Mouse (Mus musculus) spleen, embryonic (tissue): ENCODE data around the gene Ssu72.

ENCODE experiments used
- CTCF ChIA-PET: fragments of 350-600 bp; sonication (Branson Sonifier 250); formaldehyde crosslinking; loops from one replicate; lab custom pipeline; 2022; lab: Charles Lee

The Ssu72 gene

DNA sequence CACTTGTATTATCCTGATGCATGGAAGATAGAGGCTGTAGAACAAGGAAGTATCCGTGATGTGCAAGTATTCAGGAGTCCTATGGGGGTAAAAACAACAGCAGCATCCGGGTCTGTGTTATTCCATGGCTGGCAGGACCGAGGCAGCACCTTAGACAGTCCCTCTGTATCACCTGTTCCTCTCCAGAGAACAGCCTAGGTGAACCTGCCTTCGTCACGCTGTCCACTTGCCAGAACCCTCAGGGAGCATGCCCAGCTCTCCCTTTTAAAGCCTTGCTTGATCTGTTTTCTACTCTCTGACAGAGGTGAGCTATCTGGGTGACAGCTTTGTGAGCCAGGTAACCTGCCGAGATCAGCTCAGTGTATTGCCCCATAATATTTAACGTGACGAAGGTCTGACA lies 39.9 kb downstream of the Ssu72 start:
- CTCF ChIA-PET = no interaction called here

- CTCF ChIA-PET = no interaction called here
Measured at GRCm38 (mm10) chr4:155745136-155745535, 40.5 kb downstream of the Ssu72 start.

DNA sequence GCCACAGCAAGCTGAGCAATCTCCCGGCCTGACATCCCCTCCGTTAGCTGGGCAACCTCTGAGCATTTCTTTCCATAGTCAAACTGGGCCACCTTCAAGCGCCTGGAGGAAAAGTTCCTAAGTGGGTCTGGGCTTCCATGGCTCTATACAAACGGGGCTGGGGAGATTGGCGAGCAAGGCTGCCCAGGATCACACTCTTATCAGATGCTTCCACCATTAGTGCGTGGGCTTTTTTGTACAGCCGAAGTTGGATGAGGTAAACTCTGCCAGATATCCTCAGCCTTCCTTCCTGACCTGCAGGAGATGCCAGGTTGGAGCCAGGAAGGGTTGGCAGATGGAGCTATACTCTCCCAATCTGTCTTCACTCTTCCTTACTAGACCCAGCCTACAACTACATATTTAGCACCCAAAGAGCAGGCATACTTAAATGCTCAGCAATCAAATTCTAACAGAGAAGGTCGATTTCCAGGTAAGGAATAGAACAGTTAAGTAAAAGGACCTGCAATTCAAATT lies 41.5 kb downstream of the Ssu72 start:
- CTCF ChIA-PET = no interaction called here

DNA sequence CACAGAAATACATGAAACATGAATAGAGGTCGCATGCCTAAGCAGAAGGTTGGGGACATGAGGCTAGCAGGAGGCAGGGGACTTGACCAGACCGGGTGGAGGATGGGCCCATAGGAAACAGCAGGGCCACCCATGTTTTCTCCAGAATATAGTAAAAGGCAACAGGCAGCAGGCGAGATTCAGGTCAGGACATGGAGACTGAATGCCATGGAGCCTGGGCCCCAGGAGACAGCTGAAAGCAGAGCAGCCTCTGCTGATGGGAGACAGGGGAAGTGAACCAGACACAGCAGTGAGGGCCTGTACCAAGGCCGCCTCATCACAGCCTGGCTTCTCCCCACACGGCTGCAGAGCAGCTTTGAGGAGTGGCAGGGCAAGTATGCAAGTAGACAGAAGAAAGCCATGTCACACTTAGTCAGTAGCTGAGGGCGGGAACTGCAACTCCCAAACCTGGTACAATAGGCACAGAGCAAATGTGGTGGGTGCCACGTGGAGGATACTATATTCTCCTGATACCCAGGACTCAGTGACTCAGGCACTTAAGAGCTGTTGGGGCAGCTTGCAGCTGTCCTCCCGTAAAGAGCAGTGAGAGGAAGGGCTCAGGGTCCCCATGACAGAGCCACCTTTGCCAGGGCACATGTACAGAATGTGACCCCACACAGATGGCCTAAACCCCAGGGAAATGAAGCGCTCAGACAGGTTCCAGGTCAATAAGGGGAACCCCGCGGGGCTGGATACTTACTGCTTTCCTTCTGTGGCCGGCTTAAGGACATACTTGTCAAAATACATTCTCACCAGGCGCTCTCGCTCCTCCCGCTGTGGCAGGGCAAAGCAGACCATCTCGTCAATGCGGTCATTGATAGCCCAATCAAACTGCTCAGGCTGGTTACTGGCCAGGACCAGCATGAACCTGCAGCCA lies 42.2 kb downstream of the Ssu72 start:
- CTCF ChIA-PET = no interaction called here

- CTCF ChIA-PET = no interaction called here
Measured at GRCm38 (mm10) chr4:155757011-155757410, 52.4 kb downstream of the Ssu72 start.

- CTCF ChIA-PET = no interaction called here
Measured at GRCm38 (mm10) chr4:155759862-155760612, 55.4 kb downstream of the Ssu72 start.

DNA sequence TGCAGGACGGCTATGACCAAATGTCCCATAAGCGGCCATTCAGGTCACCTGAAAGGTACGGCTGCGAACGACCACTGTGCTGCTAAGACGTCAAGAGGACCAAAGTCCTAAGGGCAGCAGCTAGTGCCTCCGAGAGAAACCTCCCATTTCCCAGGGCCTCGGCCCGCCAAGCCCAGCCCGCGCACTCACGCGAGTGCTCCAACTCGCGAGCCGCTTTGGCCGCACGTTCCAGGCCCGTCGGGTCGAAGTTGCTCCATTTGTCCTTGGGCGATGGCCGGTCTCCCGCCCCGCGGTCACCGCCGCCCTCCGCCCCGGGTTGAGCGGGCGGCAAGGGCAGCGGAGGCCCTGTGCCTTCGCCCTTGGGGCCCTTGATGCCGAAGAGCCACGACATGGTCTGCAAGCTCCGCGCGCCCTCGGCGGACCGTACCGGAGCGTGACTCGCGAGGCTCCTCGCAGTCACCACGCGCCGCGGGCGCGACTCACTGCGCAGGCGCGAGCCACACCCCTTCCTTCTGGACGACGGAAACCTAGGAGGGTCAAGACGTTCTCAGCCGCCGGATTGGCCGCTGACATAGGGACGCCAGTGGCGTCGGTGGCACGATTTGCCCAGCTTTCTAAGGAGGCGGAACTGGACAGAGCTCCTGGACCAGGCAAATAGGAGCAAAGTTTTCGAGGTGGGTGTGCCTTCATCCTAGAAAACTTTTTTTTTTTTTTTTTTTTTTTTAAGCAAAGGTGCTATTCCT lies 56.2 kb downstream of the Ssu72 start, which contains the start of gene Atad3a:
Gene Atad3a (minus strand): TSS at position 481 of the 743 bp plus-strand sequence.
- CTCF ChIA-PET = interaction anchor here (0.6 kb wide), 1 partner anchor 246 kb away, joined by 4 read pairs; no protein-coding TSS in a partner anchor

DNA sequence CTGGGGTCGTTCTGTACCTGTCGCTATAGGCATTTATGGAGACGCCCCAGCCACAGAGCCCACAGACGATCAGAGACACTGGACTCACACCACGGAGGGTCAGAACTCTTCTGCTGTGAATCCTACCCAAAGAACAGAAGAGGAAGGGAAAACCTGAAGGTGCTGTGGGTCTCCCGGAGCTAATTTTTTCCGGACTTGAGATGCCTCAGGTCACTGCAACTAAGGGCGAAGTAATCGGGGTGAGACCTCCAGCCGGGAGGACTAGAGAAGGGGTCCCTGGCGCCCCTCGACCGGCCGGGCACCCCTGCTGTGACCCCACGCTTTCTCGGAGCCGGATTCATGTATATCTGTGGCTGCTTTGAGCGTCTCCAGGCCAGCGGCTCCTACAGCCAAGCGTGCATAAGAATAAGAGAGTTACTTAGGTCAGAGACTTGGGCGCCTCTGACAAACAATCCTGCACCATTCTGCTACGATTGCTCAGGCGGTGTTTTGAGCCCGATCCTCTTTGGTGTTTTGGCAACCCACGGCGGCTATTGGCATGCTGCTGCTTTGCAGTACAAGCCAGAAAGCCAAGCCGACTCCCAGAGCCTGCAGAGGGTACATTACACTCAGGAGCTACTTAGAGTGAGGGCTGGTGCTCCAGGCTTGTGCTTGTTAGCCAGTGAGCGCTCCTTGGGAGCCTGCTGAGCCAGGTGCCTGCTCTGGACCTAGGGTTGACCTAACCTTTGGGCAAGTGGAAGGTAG lies 56.9 kb downstream of the Ssu72 start:
- CTCF ChIA-PET = interaction anchor here (0.6 kb wide), 1 partner anchor 246 kb away, joined by 4 read pairs; no protein-coding TSS in a partner anchor

DNA sequence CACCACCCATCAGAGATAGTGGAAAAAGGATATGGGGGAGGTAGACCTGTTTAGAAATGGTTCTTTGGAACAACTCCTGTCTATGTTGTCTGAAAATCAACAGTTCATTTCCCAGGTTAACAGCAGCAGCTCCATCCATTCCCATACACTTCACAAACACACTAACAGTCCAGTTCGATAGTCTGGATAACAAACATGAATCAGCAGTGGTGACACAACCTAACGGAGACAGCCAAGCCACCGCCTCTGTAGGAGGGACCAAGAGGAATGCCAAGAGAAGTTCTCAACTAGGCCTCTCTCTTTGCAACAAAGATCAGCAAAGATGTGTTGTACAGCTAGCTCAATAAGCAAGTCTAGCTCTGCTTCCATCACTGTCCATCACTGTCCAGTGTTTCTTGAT lies 57.8 kb downstream of the Ssu72 start:
- CTCF ChIA-PET = no interaction called here

GRCm38 (mm10) chr4:155769496-155769879 lies 64.9 kb downstream of the Ssu72 start:
- CTCF ChIA-PET = no interaction called here

- CTCF ChIA-PET = no interaction called here
Measured at GRCm38 (mm10) chr4:155769880-155770512, 65.4 kb downstream of the Ssu72 start.

DNA sequence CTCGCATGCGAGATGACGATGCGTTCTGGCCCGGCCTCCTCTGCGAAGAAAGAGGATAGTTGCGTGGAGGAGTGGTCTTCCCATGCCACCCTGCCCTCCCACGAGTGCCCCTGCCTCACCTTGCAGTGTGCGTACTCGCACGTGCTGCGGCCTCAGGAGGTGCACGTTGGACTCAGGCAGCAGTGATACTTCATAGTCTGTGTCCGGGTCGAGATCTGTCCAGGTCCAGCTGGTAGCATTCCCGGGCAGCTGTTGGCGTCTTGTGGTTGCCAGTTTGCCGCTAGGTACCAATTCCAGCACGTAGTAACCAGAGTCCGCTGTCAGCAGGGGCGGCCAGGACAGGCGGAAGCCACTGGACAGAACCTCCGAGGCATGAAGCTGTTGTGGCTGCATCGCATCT lies 66.0 kb downstream of the Ssu72 start:
- CTCF ChIA-PET = interaction anchor here (0.5 kb wide), 1 partner anchor 10 kb away, joined by 35 read pairs; no protein-coding TSS in a partner anchor

GRCm38 (mm10) chr4:155771706-155772105 lies 67.1 kb downstream of the Ssu72 start:
- CTCF ChIA-PET = no interaction called here

GRCm38 (mm10) chr4:155772786-155773185 lies 68.2 kb downstream of the Ssu72 start:
- CTCF ChIA-PET = no interaction called here

GRCm38 (mm10) chr4:155773335-155774078 lies 68.9 kb downstream of the Ssu72 start:
- CTCF ChIA-PET = no interaction called here

- CTCF ChIA-PET = interaction anchor here (0.6 kb wide), 1 partner anchor 10 kb away, joined by 3 read pairs; no protein-coding TSS in a partner anchor
Measured at GRCm38 (mm10) chr4:155774280-155774754, 69.7 kb downstream of the Ssu72 start, which contains the start of gene Vwa1. Gene Vwa1 (minus strand): TSS chr4:155774698.

GRCm38 (mm10) chr4:155774971-155775740 lies 70.6 kb downstream of the Ssu72 start:
- CTCF ChIA-PET = interaction anchor here (0.6 kb wide), 2 partner anchors 9 kb away, joined by 3 read pairs; no protein-coding TSS in a partner anchor

- CTCF ChIA-PET = interaction anchor here (0.6 kb wide), 1 partner anchor 9 kb away, joined by 3 read pairs; no protein-coding TSS in a partner anchor
Measured at GRCm38 (mm10) chr4:155775855-155776254, 71.3 kb downstream of the Ssu72 start.
